Mouse (Mus musculus) frontal cortex, postnatal 25 days (tissue): ENCODE data around the gene Ier2.
"Not testable (repeated sequence)": the region's sequence is repeated elsewhere in the genome, so short reads cannot be mapped to it uniquely, and the experiment has no call there.

Experiments used
- DNase-seq, 2 experiments: peaks; one replicate each; pipeline ENCODE4 v3.0.0; 2022; ENCODE audit warnings: low spot score in 2 of 2

Ier2 gene

GRCm38 (mm10) chr8:84698288-84698687, 35.6 kb upstream of the Ier2 start:
- DNase-seq = no peak

GRCm38 (mm10) chr8:84697166-84698130, 34.8 kb upstream of the Ier2 start:
- DNase-seq = no peak

GRCm38 (mm10) chr8:84695140-84695539, 32.5 kb upstream of the Ier2 start:
- no peak for DNase-seq

GRCm38 (mm10) chr8:84693332-84693731, 30.7 kb upstream of the Ier2 start:
- no peak for DNase-seq

- peak; percentile 68 to 89 for DNase-seq
Observed at GRCm38 (mm10) chr8:84689091-84689915, 26.7 kb upstream of the Ier2 start.

- peak; percentile 71 to 77 for DNase-seq
Observed at GRCm38 (mm10) chr8:84687705-84688100, 25.1 kb upstream of the Ier2 start, which contains the start of gene Nacc1. Gene Nacc1 (minus strand): TSS chr8:84687862.

GRCm38 (mm10) chr8:84687003-84687704, 24.5 kb upstream of the Ier2 start:
- DNase-seq = no peak

- DNase-seq = no peak
Observed at GRCm38 (mm10) chr8:84686191-84687002, 23.7 kb upstream of the Ier2 start, which contains the start of gene Trmt1. Gene Trmt1 (plus strand): TSS chr8:84686307.

GRCm38 (mm10) chr8:84684537-84684936, 21.9 kb upstream of the Ier2 start:
- DNase-seq = no peak

- DNase-seq = no peak
Observed at GRCm38 (mm10) chr8:84682257-84682656, 19.6 kb upstream of the Ier2 start.

GRCm38 (mm10) chr8:84681476-84681875, 18.8 kb upstream of the Ier2 start:
- DNase-seq = no peak

- DNase-seq = no peak
Observed at GRCm38 (mm10) chr8:84677305-84677704, 14.7 kb upstream of the Ier2 start.

- not testable (repeated sequence) for DNase-seq
Observed at GRCm38 (mm10) chr8:84670295-84671006, 7.8 kb upstream of the Ier2 start.

- DNase-seq = no peak
Observed at GRCm38 (mm10) chr8:84668731-84669485, 6.3 kb upstream of the Ier2 start.

GRCm38 (mm10) chr8:84668081-84668480, 5.4 kb upstream of the Ier2 start:
- no peak for DNase-seq

- no peak for DNase-seq
Observed at GRCm38 (mm10) chr8:84665385-84665893, 2.8 kb upstream of the Ier2 start.

- peak; percentile 56 to 68 for DNase-seq
Observed at GRCm38 (mm10) chr8:84664566-84665384, 2.1 kb upstream of the Ier2 start.
